Mouse (Mus musculus) large intestine, adult 2 months (tissue): ENCODE results near the gene Hdc. TPM values are rescaled to one million over a fixed set of nuclear protein-coding genes. Genes with fewer than 3 reads are reported as not detected.
"Not testable (repeated sequence)": the region's sequence is repeated elsewhere in the genome, so short reads cannot be mapped to it uniquely, and the experiment has no call there.

ENCODE experiments used
- DNase-seq: peaks from one replicate; pipeline ENCODE4 v3.0.0-alpha.2; 2012; ENCODE audit warnings: low read depth, low spot score
- WGBS: fragments of 180-500 bp; shearing (Covaris S2); methylation state at CpG from one replicate; pipeline ENCODE4 v1.1.7; 2018; 5-methylcytosine and 5-hydroxymethylcytosine counted together
- polyA plus RNA-seq: library from polyadenylated mRNA; depleted of rRNA; stranded (reverse); fragments of >200 nt; gene quantifications from 2 replicates; pipeline ENCODE4 v1.2.3, GENCODE M21; 2012; rRNA removed

Gene Hdc
- polyA plus RNA-seq = 1.1 and 1.6 TPM in 2 replicates

- WGBS = 78% methylated on average over 14 of the region's 14 CpGs
- no peak for DNase-seq
Observed at GRCm38 (mm10) chr2:126619249-126619704, at the start of gene Hdc. Gene Hdc, minus strand, starts transcription at chr2:126619299.

DNA sequence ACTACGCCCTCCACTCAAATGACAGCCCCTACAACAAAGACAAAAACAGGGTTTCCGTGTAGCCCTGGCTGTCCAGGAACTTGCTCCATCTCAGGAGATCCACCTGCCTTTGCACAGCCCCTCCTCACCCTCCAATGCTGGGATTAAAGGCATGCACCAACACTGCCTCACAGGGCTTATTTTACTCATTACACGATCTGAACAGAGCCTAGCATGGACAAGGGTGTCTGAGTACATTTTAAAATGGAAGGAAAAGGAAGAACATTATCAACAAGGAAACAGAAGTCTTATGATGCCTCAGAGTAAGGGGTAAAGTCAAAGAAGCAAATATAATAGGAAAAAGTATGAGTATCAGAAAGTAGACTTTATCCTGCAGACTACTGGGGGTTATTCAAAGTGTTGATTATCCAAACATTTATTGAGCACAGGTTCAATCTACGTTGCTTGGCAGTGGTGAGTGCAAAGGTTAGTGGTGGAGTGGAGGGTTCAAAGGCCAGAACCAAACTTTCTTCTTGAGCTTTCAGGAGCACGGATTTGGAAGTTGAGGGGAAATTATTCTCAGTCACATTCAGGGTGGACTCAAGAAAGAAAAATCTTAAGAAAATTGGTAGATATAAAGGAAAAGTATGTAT is 49.6 kb upstream of the Hdc start:
- DNase-seq = peak; percentile 42
- 57% methylated on average over 5 of the region's 5 CpGs for WGBS

GRCm38 (mm10) chr2:126665984-126666383 is 46.9 kb upstream of the Hdc start:
- WGBS = 78% methylated on average over 3 of the region's 3 CpGs
- no peak for DNase-seq

DNA sequence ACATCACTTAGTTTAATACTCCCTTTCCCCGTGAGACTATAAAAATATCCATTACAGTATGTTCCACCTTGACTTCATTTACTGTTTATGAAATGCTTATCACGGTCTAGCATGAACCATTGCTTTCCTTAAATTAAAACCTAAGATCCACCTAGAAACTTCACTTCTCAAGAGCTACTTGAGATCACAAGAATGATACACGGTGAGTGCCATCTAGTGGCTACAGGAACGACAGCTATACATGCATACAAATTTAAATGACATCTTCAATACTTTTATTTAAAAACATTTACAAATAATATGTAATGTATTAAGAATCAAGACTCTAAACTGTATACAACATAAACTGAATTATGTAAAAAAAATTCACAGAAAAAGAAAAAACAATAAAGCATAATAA is 44.4 kb upstream of the Hdc start:
- no peak for DNase-seq

DNA sequence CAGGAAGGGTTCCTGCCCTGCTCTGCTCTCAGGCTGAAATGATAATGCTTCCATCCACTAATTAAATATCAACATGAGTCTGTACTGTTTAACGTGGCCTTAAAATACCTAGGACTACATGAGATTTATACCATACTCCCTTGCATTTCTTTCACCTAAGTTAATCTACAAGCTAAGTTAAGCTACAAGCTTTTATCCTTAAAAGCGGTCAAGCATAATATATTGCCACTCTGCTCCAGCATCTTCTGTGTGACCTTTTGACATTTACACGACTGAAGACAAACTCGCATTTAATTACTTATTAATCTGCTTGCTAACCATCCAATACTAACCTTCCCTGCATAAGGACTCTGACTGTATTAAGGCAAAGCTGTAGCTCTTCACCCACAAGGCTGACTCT is 33.8 kb upstream of the Hdc start:
- DNase-seq = no peak
- 71% methylated on average over 4 of the region's 4 CpGs for WGBS

More for the DNA sequence above, 44.4 kb upstream of the Hdc start:
- 36% methylated on average over 4 of the region's 4 CpGs for WGBS

GRCm38 (mm10) chr2:126647762-126648161 is 28.7 kb upstream of the Hdc start:
- WGBS = 40% methylated on average over 3 of the region's 3 CpGs
- no peak for DNase-seq

DNA sequence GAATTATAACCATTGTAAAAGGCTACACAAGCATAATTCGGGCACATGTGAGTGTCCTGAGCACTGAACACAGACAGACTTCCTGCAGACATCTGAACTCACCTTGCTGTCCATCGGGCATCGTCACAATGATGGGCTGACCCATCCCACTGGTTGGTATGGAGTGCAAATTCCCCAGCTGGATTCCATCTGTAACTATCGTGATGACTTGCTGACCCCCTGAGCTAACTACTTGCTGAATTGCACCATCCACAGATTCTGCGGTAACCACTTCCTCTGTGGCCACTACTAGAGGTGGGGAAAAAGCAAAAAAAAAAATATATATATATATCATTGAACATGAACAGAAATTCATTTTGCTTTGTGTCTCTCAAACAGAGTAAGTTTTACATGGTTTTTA is 27.4 kb upstream of the Hdc start:
- DNase-seq = no peak
- 92% methylated on average over 5 of the region's 5 CpGs for WGBS

- no peak for DNase-seq
- 95% methylated on average over 1 of the region's 1 CpGs for WGBS
Observed at GRCm38 (mm10) chr2:126644768-126645167, 25.7 kb upstream of the Hdc start.

GRCm38 (mm10) chr2:126640298-126640697 is 21.2 kb upstream of the Hdc start:
- no peak for DNase-seq
- WGBS = 93% methylated on average over 2 of the region's 2 CpGs

DNA sequence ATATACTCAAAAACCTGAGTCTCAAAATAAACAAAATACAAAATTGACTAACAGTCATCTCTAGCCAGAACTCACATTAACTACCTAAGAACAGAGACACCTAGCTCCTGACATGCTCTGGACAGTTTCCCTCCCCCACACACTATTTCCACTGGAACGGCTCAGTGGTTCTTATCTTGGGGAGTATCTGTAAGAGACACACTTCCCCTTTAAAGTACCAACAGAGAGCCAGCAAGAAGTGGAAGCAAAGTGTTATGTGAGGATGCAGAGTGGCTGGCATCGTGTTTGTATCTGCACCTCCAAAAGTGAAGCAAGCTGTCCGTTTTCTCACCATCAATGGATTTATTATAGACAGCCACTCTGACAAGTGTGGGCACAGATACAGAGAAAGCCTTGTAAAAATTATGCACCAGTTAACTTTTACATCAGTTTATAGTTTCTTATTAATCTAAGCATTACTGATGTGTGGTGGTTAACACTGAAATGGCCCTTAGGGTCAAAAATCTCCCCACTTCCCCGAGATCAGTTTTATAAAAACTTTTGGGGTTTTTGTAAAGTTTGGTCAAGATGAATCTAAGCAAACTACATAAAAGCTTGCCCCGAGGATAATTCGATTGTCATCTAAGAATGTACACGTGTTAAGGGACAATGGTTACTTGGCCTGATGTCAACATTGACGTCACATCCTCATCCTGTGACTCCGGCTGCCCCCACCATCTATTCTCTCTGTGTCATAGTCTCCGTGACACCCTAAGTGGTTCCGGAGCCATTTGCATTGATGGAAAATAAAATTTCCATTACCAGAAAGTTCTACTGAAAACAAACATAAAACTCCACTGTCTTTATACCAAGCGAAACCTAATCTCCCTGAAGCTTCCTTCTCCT is 17.1 kb upstream of the Hdc start:
- 71% methylated on average over 12 of the region's 12 CpGs for WGBS
- DNase-seq = no peak

DNA sequence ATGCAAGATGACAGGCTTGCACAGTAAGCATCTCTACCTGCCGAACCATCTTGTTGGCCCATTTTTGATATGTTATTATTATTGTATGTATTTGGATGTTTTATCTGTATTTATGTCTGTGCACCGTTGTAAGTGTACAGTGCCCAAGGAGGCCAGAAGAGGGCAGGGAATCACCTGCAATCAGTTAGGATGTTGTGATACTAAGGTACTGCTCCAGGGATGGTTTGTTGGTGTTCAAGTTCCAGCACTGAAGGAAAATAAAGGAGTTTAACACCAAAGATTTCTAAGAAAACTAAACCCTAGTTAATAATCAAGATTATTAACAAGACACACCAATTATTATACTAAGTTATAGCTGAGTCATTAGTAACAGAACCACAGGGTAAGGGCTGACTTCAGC is 14.1 kb upstream of the Hdc start:
- WGBS = 81% methylated on average over 2 of the region's 2 CpGs
- no peak for DNase-seq

GRCm38 (mm10) chr2:126628455-126628995 is 9.4 kb upstream of the Hdc start:
- no peak for DNase-seq
- 92% methylated on average over 9 of the region's 9 CpGs for WGBS

GRCm38 (mm10) chr2:126623138-126623537 is 4.0 kb upstream of the Hdc start:
- DNase-seq = no peak

GRCm38 (mm10) chr2:126622455-126622854 is 3.4 kb upstream of the Hdc start:
- DNase-seq = no peak
- 58% methylated on average over 2 of the region's 2 CpGs for WGBS

- DNase-seq = no peak
- 18% methylated on average over 8 of the region's 8 CpGs for WGBS
Observed at GRCm38 (mm10) chr2:126618470-126619179, 474 bp downstream of the Hdc start.

DNA sequence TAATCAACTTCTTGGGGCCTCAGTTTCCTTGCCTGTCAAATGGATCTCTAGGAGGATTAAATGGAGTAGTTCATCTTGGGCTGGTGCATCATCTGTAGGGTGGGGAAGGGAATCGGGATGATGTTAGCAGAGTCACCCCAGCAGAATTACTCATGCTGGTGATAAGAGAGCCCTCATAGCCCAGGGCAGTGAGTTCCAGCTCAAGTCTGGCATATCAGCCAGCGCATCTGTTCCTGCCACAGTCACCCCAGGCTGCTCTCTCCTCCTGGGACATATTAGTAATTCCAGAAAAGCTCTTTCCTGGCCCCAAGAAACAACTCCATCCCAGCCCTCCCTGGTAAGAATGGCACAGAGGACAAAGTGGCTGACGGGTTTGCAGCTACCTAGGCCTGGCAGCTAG is 3.7 kb downstream of the Hdc start:
- WGBS = 85% methylated on average over 3 of the region's 3 CpGs
- no peak for DNase-seq

GRCm38 (mm10) chr2:126609600-126609999 is 9.5 kb downstream of the Hdc start:
- 69% methylated on average over 12 of the region's 12 CpGs for WGBS
- not testable (repeated sequence) for DNase-seq

DNA sequence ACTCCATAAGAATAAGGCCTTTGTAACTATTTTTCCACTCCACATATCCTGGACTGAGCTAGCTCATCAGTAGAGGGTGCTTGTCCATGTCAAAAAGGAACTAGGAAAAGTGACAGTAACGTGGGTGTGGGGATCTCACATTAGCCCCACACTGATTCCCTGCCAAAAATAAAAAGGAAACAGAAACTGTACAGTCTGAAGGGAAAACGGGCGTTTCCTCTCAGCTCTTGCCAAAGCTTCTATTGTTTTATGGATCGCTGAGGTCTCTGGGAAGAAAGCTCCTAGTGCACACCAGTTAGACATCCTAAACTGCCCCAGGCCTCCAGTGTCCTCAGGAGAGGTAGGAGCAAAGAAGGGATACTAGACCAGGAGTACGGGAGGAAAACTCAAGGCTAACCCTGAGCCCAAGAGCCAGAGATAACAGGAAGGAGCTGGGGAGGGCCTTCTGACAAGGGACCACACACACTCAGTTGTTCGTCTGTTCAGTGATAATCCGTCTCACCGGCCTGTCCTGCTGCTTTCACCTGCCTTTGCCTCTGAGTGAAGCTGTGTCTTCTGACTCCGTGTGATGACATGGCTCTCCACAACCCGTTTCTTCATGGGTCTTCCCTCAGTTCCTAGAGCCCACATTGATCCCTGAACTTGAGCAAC is 11.4 kb downstream of the Hdc start:
- WGBS = 29% methylated on average over 10 of the region's 10 CpGs
- DNase-seq = no peak

- WGBS = 63% methylated on average over 4 of the region's 4 CpGs
- no peak for DNase-seq
Observed at GRCm38 (mm10) chr2:126606688-126607062, 12.4 kb downstream of the Hdc start.
